Mouse (Mus musculus): Measurements from ENCODE around the gene Sox15.

DNA sequence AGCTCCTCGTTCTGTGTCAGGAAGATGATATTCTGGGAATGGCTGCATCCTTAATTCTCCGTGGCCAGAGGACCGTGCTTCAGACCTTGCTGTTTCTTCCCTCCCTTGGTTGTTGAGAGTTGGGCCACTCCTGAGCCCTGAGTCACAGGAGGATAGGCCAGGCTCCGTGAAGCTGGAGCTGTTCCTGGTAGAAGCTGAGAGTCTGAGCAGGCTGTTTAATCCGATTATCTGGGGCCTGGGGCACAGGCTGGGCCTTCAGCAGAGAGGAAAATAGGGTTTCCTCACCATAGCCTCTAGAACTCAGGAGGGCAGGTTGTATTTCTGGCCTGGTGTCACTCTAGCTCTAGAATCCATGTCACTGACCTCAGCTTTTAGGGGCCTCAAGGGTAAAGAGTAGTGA, 1.7 kb upstream of the Sox15 start:
- TF ChIP-seq MAX (IDR thresholded peaks at IDR 0.05) (no peak), CTCF (IDR thresholded peaks at IDR 0.05; ENCODE audit: control insufficient read depth, insufficient read depth, insufficient read length) (no peak)

Measured in C2C12 (cell line).